Mouse (Mus musculus) adrenal gland, postnatal 36 days (tissue): ENCODE measurements at regions not wholly inside any gene's neighbourhood (a gene's known extent, or its start where the extent isn't known, plus 50 kb on each side); places are given as distances from the start of the nearest gene placed in this dataset.
A peak's percentile ranks its signal among the peaks of the same experiment; 100 is the strongest.

Experiments used
- DNase-seq, 2 experiments: peaks; one replicate each; pipeline ENCODE4 v3.0.0; 2021; ENCODE audit warnings: mixed read lengths in 1 of 2

DNA sequence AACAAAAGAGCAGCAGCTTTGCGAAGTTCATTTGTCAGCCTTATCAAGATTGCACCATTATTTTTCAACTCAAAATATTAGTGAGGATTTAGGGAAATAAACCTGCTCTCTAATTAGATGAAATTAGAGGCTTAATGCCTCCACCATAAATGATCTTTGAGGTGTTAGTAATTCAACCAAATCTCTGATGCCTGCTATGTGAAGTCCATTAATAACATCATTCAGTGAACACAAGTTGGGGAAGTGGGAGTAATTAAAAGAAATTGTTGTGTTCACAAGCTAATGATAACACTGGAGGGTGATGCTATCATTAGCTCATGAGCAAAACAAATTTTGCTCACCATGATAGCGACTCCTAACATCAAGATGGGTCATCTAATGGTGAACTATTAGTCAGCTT is 246.0 kb downstream of the Ttc6 start:
- DNase-seq, result no peak

DNA sequence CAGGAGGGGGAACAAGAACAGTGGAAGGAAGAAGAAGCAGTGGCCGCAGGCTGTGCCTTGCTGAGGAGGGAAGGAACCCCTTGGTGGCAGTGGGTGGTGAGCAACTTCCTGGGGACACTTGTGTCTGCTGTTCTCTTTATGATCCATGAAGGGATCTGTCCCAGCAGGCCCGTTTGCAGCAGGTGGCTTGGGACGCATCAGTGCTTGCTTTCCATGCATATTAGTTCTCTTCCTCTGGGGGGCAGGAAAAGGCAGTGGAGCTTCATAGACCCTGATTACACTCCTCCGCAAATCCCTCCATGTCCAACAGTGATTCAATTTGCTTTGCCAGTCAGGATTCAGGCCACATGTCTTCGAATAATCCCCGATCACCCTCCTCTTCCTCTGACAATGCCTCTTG is 259.9 kb downstream of the Ttc6 start:
- DNase-seq, result no peak

DNA sequence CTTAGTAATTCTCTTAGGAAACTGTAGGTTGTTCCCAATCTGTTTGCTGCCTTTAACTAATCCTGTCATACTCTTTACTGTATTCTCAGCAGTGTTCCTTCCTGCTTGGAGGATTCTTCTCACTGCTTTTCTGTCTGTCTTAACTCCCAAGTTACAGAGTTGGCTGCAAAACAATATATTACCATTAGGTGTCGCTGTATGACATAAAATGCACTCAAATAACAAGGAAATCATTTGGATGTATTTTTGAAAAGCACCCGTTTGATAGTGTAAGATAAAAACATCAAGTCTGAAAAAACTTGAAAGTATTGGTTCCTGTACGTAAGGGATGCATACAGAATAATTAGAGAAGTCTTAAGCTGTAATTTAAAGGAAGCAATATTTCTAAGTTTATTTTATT is 261.8 kb downstream of the Ttc6 start:
- DNase-seq, result peak in 1 of 2 experiments; percentile 4

GRCm38 (mm10) chr12:57842813-57843212 is 278.9 kb downstream of the Ttc6 start:
- DNase-seq, result no peak

- DNase-seq, result no peak
Observed at GRCm38 (mm10) chr12:57871028-57871427, 307.1 kb downstream of the Ttc6 start.

- DNase-seq, result no peak
Observed at GRCm38 (mm10) chr12:57890783-57891478, 320.6 kb upstream of the Sstr1 start.

DNA sequence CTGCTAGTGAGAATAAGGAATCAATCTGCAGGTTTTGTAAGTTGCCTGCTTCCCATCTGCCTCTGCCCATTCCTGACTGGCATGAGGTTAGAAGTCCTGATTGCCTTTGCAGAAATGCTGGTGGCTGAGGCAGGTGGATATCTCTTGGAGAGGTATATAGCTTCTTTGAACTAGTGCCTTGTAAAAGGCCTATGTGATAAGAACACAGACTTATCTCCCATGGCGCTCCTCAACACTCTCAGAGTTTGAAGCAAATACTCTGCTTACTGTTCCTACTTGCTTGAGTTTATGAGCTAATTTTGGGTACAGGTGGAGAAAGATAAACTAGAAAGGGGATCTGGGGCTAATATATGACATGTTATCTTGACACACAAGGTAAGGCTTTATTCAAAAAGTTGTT is 320.0 kb upstream of the Sstr1 start:
- DNase-seq, result no peak

DNA sequence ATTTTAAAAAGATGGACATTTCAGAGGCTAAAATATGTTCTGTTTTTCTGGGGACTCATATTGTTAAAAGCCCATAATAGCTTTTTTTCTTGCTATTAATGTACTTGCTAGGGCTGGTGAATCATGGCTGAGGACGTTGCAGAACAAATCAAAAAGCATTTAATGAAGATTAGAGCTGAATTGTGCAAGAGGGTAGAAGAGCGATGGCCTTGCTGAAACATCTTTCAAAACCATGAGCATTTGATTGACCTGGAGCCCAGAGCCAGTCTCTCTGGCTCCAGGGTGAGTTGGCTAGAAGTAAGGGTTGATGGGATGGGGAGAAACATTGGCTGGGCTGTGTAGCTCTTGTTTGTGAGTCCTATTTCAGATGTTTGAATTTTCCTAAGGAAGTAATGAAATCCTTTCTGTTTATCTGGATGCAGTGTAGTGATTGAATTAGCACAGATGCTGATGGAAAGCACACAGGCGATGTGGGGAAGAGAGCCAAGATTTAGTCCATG is 313.8 kb upstream of the Sstr1 start:
- no peak for DNase-seq

- DNase-seq, result no peak
Observed at GRCm38 (mm10) chr12:57904658-57905057, 306.9 kb upstream of the Sstr1 start.

DNA sequence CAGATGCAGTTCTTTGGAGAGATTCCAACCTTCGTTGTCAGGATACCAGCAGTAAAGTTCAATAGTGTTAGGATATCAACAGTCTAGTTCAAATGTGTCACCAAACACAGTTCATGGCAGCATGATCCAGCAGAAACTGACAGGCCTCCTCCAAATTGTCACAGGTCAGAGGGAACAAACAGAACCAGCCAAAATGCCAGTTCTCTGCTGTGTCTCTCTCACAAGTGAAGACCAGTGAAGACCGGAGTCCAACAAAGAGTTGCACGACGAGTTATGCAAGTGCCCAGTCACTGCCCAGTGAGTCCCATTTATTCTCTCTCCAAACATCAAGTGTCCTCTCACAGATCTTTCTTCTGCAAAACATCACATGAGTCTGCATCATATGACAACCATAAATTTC is 293.4 kb upstream of the Sstr1 start:
- DNase-seq, result no peak

- DNase-seq, result no peak
Observed at GRCm38 (mm10) chr12:57922031-57922430, 289.5 kb upstream of the Sstr1 start.

- DNase-seq, result no peak
Observed at GRCm38 (mm10) chr12:57924422-57924821, 287.1 kb upstream of the Sstr1 start.

- DNase-seq, result no peak
Observed at GRCm38 (mm10) chr12:57926886-57927285, 284.7 kb upstream of the Sstr1 start.

GRCm38 (mm10) chr12:57928030-57928429 is 283.5 kb upstream of the Sstr1 start:
- no peak for DNase-seq

GRCm38 (mm10) chr12:57931856-57932255 is 279.7 kb upstream of the Sstr1 start:
- DNase-seq, result no peak

GRCm38 (mm10) chr12:57949886-57950285 is 261.7 kb upstream of the Sstr1 start:
- no peak for DNase-seq

GRCm38 (mm10) chr12:57958527-57958926 is 253.0 kb upstream of the Sstr1 start:
- DNase-seq, result no peak

DNA sequence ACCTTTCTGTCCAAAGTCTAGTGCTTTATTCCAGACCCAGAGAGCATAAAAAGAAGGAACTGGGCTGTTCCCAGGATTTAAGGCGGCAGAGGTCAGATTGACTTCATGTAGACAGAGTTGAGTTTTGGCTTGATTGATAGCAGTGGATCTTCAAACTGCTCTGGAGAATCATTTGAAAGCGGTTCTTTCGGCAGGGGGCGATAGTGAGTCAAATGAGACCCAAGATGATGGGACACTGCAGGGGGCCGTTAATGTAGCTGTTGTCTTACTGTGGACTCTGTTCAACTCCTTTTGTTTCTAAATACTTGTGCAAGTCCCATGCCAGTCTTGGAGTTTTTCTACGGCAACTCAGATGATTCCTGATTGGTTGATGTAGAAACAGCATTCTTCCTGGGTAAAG is 251.4 kb upstream of the Sstr1 start:
- DNase-seq, result no peak

- no peak for DNase-seq
Observed at GRCm38 (mm10) chr12:57969168-57969567, 242.4 kb upstream of the Sstr1 start.

DNA sequence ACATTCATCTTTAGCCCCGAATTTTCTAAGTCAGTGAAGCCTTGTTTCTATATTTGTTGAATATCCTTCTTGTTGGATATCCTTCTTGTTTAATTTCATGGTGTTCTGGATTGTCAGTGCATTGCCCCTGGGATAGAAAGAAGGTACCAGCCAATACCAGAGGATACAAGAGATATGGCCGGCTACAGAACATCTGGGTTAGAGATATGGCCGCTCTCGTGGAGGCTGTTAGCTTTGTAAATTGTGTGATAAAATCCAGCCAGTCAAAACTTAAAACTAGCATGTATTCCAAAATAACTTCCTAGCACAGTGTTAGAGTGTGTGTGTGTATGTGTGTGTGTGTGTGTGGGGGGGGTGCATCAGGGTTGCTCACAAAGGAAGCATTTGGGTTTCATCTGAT is 241.4 kb upstream of the Sstr1 start:
- no peak for DNase-seq

DNA sequence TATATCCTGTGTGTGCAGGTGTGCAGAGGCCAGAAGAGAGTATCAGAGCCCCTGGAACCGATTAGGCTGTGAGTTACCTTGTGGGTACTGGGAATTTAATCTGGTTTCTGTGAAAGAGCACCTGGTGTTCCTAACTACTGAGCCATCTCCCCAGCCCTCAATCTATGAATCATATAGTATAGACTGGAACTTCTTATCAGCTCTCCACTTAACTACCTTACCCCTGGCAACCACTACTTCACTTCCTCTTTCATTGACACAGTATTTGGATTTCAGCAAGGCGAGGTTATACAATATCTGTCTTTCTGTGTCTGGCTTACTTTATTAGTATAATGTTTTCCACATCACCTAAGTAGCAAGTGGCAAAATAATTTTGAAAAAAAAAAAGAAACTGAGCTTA is 239.1 kb upstream of the Sstr1 start:
- DNase-seq, result no peak
